Mouse (Mus musculus) skeletal muscle tissue, postnatal 0 days (tissue): Measurements from ENCODE around the gene Sesn3. TPM values are rescaled to one million over a fixed set of nuclear protein-coding genes. Genes with fewer than 3 reads are reported as not detected.

Experiments used
- polyA plus RNA-seq: library from polyadenylated mRNA; unstranded; fragments of >200 nt; fragmentation: Nextera tagmentation; extraction: Ambion mirVana; gene quantifications from 2 replicates; pipeline ENCODE4 v1.2.1, GENCODE M21; 2015

The Sesn3 gene
- polyA plus RNA-seq: 6.6 and 8.5 TPM in 2 replicates

GRCm38 (mm10) chr9:14274986-14275720 is at the start of gene Sesn3:
TSS of gene Sesn3 (plus strand) at chr9:14275067.

DNA sequence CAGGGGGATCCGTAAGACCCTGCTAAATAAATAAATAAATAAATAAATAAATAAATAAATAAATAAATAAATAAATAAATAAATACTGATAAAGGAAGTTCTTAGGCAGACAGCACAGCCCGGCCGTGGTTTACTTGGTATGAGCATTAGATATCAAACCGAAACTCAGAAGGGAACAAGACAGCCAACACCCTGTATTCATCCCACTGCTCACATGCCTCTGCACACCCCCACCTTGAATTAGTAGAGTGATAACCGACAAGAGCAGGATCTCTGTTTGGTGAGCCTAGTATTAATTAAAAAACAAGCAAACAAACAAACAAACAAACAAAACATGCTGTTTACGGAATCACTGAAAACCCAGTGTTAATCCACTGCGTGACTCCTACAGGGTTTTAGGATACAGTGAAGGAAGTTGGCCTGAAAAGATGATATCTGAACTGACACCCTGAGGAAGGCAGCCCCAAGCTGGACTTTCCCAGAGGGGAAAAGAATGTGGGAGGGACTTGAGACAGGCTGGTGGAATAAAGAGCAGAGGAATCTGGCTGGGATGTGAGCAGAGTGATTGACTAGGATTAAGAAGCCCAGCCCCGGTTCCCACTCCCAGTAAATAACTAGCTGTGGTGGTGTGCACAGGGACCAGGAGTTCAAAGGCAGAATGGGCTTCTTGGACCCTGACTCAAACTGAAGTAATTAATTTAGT is 106.6 kb downstream of the Sesn3 start, which contains the start of gene Endod1:
TSS of gene Endod1 (minus strand) at position 155 of the 703 bp plus-strand sequence.

Other genes starting within 250 kb of the Sesn3 start
- gene Endod1, start 106.4 kb downstream of the Sesn3 start, polyA plus RNA-seq: 5.6 and 7.5 TPM in 2 replicates
- 0.10 and 0.21 TPM in 2 replicates for gene Kdm4d, start 225.4 kb downstream of the Sesn3 start, polyA plus RNA-seq
- 120 and 140 TPM in 2 replicates for gene Cwc15, start 225.6 kb downstream of the Sesn3 start, polyA plus RNA-seq